Mouse (Mus musculus) MEL-GATA-1-ER (cell line): Measurements from ENCODE around the gene Zfp119b.
A peak's percentile ranks its signal among the peaks of the same experiment; 100 is the strongest.
"Not testable (repeated sequence)": the region's sequence is repeated elsewhere in the genome, so short reads cannot be mapped to it uniquely, and the experiment has no call there.

Source experiments
- DNase-seq: peaks from one replicate; pipeline ENCODE4 v3.0.0-alpha.2; 2012; ENCODE audit warnings: low read depth; ENCODE audit errors: extremely low read depth

Zfp119b gene

GRCm38 (mm10) chr17:55957726-55958583 lies 8.7 kb upstream of the Zfp119b start:
- no peak for DNase-seq

- DNase-seq: no peak
These were observed 7.9 kb upstream of the Zfp119b start for GRCm38 (mm10) chr17:55957168-55957567.

GRCm38 (mm10) chr17:55956591-55956990 lies 7.3 kb upstream of the Zfp119b start:
- DNase-seq: no peak

GRCm38 (mm10) chr17:55956129-55956528 lies 6.8 kb upstream of the Zfp119b start:
- DNase-seq: no peak

GRCm38 (mm10) chr17:55954229-55954628 lies 4.9 kb upstream of the Zfp119b start:
- no peak for DNase-seq

GRCm38 (mm10) chr17:55953751-55954150 lies 4.5 kb upstream of the Zfp119b start:
- DNase-seq: no peak

- no peak for DNase-seq
These were observed 3.2 kb upstream of the Zfp119b start, which contains the start of gene Ebi3 for GRCm38 (mm10) chr17:55952447-55953027. Gene Ebi3 (plus strand): TSS chr17:55952640.

- DNase-seq: no peak
These were observed 2.7 kb upstream of the Zfp119b start for GRCm38 (mm10) chr17:55952041-55952440.

GRCm38 (mm10) chr17:55950601-55951000 lies 1.3 kb upstream of the Zfp119b start:
- no peak for DNase-seq

- DNase-seq: no peak
These were observed 653 bp downstream of the Zfp119b start for GRCm38 (mm10) chr17:55948647-55949046.

GRCm38 (mm10) chr17:55945696-55946095 lies 3.6 kb downstream of the Zfp119b start:
- no peak for DNase-seq

GRCm38 (mm10) chr17:55944866-55945682 lies 4.2 kb downstream of the Zfp119b start:
- peak; percentile 75 for DNase-seq

- DNase-seq: not testable (repeated sequence)
These were observed 4.9 kb downstream of the Zfp119b start for GRCm38 (mm10) chr17:55944387-55944865.

- DNase-seq: peak; percentile 83
These were observed 16.1 kb downstream of the Zfp119b start for GRCm38 (mm10) chr17:55933191-55933590.

GRCm38 (mm10) chr17:55932635-55933034 lies 16.7 kb downstream of the Zfp119b start:
- DNase-seq: peak; percentile 88

GRCm38 (mm10) chr17:55931553-55932502 lies 17.5 kb downstream of the Zfp119b start:
- DNase-seq: peak; percentile 52

GRCm38 (mm10) chr17:55906669-55907068 lies 42.6 kb downstream of the Zfp119b start:
- no peak for DNase-seq

- no peak for DNase-seq
These were observed 45.2 kb downstream of the Zfp119b start for GRCm38 (mm10) chr17:55904131-55904530.

GRCm38 (mm10) chr17:55903687-55904086 lies 45.6 kb downstream of the Zfp119b start:
- no peak for DNase-seq

- DNase-seq: no peak
These were observed 46.2 kb downstream of the Zfp119b start for GRCm38 (mm10) chr17:55903087-55903486.
